Mouse (Mus musculus) G1E (cell line): Measurements from ENCODE around the gene Vps13d. TPM values are rescaled to one million over a fixed set of nuclear protein-coding genes. Genes with fewer than 3 reads are reported as not detected.

Experiments used
- ATAC-seq: 2 replicates; pipeline ENCODE4 v1.8.0; 2016; ENCODE audit warnings: mild to moderate bottlenecking; ENCODE audit not compliant: insufficient number of reproducible peaks, poor library complexity, low FRiP score, severe bottlenecking; ENCODE audit errors: extremely low read depth
- DNase-seq: peaks from one replicate; pipeline ENCODE4 v3.0.0; 2012; ENCODE audit warnings: low spot score
- H3K27me3 ChIP-seq: 2 replicates; pipeline ENCODE4 v1.6.1; 2012; ENCODE audit warnings: mild to moderate bottlenecking, low read length, inconsistent platforms; ENCODE audit not compliant: insufficient read depth
- H3K36me3 ChIP-seq: replicated peaks from 2 replicates; pipeline ENCODE3; 2012; ENCODE audit warnings: mild to moderate bottlenecking, inconsistent platforms
- H3K4me1 ChIP-seq: 2 replicates; pipeline ENCODE4 v1.6.1; 2012; ENCODE audit warnings: low read depth, low read length, inconsistent platforms, mixed read lengths; ENCODE audit not compliant: insufficient read depth
- H3K4me3 ChIP-seq: 2 replicates; pipeline ENCODE4 v1.5.1; 2012; ENCODE audit warnings: low read depth, mild to moderate bottlenecking, inconsistent platforms, low read length, moderate library complexity, mixed read lengths
- H3K9me3 ChIP-seq: replicated peaks from 2 replicates; pipeline ENCODE4 v1.6.1; 2012; ENCODE audit warnings: inconsistent platforms
- CTCF ChIP-seq: IDR thresholded peaks from 2 replicates; pipeline ENCODE4 v1.5.1; 2012; ENCODE audit warnings: low read depth, low read length, inconsistent platforms, mixed read lengths
- GATA1 ChIP-seq: IDR thresholded peaks from 2 replicates; pipeline ENCODE4 v1.6.1; 2012; ENCODE audit warnings: borderline replicate concordance, low read length, inconsistent platforms, mixed read lengths
- GATA2 ChIP-seq: IDR thresholded peaks from 2 replicates; pipeline ENCODE4 v1.6.1; 2012; ENCODE audit warnings: low read depth, low read length, inconsistent platforms, borderline replicate concordance
- POLR2AphosphoS5 ChIP-seq: IDR thresholded peaks from 2 replicates; pipeline ENCODE4 v1.6.1; 2012; ENCODE audit warnings: low read depth, low read length, inconsistent platforms; ENCODE audit not compliant: insufficient replicate concordance
- TAL1 ChIP-seq: conservative IDR thresholded peaks from 2 replicates; pipeline ENCODE4 v1.6.1; 2012; ENCODE audit warnings: low read depth, low read length, inconsistent platforms, mixed read lengths
- polyA plus RNA-seq: library from polyadenylated mRNA; stranded (reverse); fragments of >175 nt; gene quantifications from 2 replicates; pipeline ENCODE4 v1.2.3, GENCODE M21; 2012
- total RNA-seq, 2 experiments: library from RNA; stranded (forward) in 1 of 2; stranded (reverse) in 1 of 2; fragments of 200-1000 nt in 1 of 2; fragments of >200 nt in 1 of 2; fragmentation: Nextera tagmentation in 1 of 2; gene quantifications; 2 replicates each; pipeline ENCODE4 v1.2.3; 2014 to 2017

The Vps13d gene
- total and polyA plus RNA-seq, 3 experiments = 7.7 to 38.8 (median 34.7) TPM

DNA sequence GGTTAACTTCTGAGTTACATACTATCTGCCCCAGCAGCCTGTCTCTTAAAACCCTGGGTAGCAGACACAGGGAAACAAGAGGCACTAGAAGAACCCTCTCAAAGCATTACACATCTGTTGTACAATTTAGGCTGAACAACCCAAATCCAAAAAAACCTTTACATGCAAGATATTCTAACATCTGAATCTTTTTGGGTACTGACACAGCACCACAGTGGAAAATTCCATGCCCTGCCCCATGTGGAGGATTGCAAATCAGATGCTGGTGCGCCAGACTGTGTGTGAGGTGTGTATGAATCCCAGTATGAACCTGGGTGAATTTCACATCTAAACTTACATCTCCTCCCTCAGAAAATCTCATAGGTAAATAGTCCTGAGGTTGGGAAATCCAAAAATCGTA lies 174.4 kb downstream of the Vps13d start:
- no peak for TF ChIP-seq GATA1
- TF ChIP-seq TAL1 = no peak
- DNase-seq (no peak), ATAC-seq (no peak)
- H3K4me3 ChIP-seq = no peak overlapping the region
- peaks cover 16% of the 10 kb centered on the region for H3K4me1 ChIP-seq
- H3K27me3 ChIP-seq = no peaks in the 10 kb centered on the region
- peaks cover 61% of the 10 kb centered on the region for H3K36me3 ChIP-seq
- no peaks in the 10 kb centered on the region for H3K9me3 ChIP-seq

DNA sequence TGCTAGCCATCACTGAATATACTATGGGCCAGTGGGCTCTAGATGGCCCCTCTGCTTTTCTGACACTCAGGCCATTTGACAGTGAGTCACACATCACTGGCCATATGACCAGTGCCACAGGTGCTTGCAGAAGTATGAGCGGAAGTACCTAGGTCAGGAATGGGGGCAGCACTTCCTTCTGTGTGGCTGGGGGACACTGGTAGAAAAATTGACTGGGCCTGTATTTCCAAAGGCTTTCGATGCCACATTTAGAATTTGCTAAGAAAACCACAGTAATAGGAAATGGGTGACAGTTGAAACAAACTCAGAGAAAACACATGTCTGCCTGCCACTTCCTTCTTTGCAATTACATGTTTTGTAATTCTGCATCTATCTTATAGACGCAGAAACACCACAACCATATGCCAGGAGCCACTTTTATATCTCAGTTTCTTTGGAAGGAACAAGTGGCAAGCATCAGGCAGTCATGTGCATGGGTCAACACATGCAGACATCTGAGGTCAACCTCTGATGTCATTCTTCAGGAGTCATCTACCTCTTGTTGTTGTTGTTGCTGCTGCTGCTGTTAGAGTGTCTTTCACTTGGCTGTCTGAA lies 175.6 kb downstream of the Vps13d start:
- no peaks in the 10 kb centered on the region for H3K27me3 ChIP-seq
- H3K36me3 ChIP-seq = peaks cover 67% of the 10 kb centered on the region
- peaks cover 10% of the 10 kb centered on the region for H3K4me1 ChIP-seq
- no peaks in the 10 kb centered on the region for H3K9me3 ChIP-seq
- ATAC-seq = peak; percentile 35; the same call in 1 of the 2 replicates
- DNase-seq = no peak
- TF ChIP-seq TAL1 (no peak), POLR2AphosphoS5 (no peak), CTCF (no peak), GATA2 (no peak), GATA1 (no peak)
- no peak overlapping the region for H3K4me3 ChIP-seq

DNA sequence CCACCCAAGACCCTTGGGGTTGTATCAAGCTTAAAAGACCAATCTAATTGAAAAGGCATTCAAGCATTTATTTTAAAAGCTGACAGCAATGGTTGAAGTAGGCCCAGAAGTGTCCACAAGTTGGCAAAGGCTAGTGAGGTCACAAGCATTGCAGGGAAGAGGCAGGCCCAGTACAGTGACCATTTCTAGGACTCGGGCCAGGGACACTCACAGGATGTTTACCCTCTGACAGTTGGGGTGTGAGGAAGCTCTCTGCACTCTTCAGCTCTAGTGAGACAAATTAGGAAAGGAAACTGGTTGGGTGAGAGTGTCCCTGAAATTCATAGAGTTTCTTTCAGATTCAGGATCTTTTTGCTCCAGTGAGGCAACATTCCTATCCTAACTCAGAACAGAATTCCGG lies 177.1 kb downstream of the Vps13d start:
- no peak for DNase-seq
- H3K27me3 ChIP-seq = no peaks in the 10 kb centered on the region

DNA sequence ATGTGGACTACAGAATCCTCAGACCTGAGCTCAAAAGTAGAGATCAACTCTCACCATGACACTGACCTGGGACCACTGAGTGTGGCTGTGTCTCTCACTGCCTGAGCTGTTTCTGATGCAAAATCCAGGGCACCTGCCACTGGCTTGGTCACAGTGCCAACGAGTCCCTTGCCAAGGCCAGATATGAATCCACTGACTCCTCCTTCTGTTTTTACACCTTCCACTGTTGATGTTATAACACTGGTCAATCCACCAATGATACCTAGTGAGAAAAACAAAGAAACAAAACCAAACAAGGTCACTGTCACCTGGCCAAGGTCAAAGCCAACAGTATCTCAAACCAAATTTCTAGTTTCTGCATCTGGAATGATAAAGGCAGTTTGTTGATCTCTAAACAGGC lies 178.1 kb downstream of the Vps13d start:
- DNase-seq (no peak), ATAC-seq (no peak)
- no peaks in the 10 kb centered on the region for H3K9me3 ChIP-seq
- peaks cover 69% of the 10 kb centered on the region for H3K36me3 ChIP-seq
- no peaks in the 10 kb centered on the region for H3K27me3 ChIP-seq
- peaks cover 10% of the 10 kb centered on the region for H3K4me1 ChIP-seq
- no peak overlapping the region for H3K4me3 ChIP-seq
- TF ChIP-seq POLR2AphosphoS5 = no peak
- TF ChIP-seq GATA1 = no peak
- no peak for TF ChIP-seq GATA2
- no peak for TF ChIP-seq TAL1
- no peak for TF ChIP-seq CTCF

More for the DNA sequence above, 177.1 kb downstream of the Vps13d start:
- no peak overlapping the region for H3K4me3 ChIP-seq
- ATAC-seq = no peak
- TF ChIP-seq CTCF = no peak
- no peak for TF ChIP-seq TAL1
- no peak for TF ChIP-seq GATA1
- TF ChIP-seq GATA2 = no peak
- no peak for TF ChIP-seq POLR2AphosphoS5
- peaks cover 71% of the 10 kb centered on the region for H3K36me3 ChIP-seq
- peaks cover 10% of the 10 kb centered on the region for H3K4me1 ChIP-seq
- no peaks in the 10 kb centered on the region for H3K9me3 ChIP-seq

DNA sequence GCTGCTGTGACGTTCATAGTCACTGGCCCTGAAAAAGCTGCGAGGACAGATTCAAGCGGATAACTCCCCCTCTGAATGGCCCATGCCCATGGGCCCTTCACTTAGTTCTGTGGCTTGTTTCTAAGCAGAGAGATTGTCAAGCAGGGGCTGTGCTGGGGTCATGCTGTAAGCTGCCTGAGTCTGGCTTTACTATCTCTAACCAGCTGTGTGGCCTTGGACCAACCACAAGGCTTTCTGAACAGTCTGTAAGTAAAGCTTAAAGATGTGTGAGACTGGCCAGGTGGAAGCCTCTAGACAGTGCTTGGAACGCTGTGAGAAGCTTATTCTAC lies 180.2 kb downstream of the Vps13d start:
- ATAC-seq = no peak
- Histone ChIP-seq H3K9me3 (no peaks in the 10 kb centered on the region), H3K36me3 (peaks cover 76% of the 10 kb centered on the region), H3K4me1 (peaks cover 7% of the 10 kb centered on the region), H3K27me3 (no peaks in the 10 kb centered on the region), H3K4me3 (no peak overlapping the region)
- TF ChIP-seq TAL1 = no peak
- no peak for TF ChIP-seq GATA2
- no peak for TF ChIP-seq POLR2AphosphoS5
- TF ChIP-seq CTCF = no peak
- TF ChIP-seq GATA1 = no peak
- no peak for DNase-seq

DNA sequence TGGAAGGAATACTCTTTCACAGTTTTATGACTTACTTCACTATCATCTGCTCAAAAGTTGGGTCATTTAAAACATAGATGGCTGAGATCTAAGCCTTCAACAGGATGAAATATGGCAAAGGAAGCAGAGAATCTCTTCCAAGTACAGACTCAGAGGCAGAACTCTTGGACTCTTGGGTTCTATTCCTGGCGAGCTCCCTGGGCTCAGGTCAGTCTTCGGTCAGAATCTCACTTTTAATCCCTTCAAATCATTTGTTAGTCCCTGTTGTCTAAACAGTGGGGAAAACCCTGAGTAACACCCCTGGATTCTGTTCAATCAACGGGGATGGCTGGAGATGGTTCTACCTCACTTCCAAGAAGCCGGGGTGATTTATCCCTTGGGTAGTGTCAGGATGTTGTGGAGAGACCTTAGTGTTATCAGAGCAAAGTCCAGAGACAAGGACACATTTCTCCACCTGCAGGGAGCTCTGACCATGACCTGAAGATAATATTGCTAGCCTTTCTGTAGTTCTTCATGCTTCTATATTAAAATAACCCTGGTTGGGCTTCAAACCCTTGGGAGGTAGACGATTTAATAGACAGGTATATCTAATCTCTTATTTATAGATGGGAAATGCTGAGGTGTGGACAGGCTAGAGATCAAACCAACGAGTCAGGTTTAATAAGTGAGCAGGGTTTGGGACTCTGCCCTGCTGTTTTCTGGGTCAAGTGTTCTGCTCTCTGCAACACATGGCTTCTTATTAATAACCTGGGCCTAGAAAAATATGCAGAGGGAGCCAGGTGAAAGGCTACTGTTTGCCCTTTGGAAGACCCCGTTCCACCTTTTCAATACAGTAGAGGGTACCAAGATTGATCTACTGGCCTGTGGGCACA lies 180.8 kb downstream of the Vps13d start:
- TF ChIP-seq GATA1 = no peak
- no peak for TF ChIP-seq TAL1
- no peak for TF ChIP-seq GATA2
- TF ChIP-seq POLR2AphosphoS5 = no peak
- Histone ChIP-seq H3K9me3 (no peaks in the 10 kb centered on the region), H3K36me3 (peaks cover 75% of the 10 kb centered on the region), H3K27me3 (no peaks in the 10 kb centered on the region), H3K4me1 (peaks cover 1% of the 10 kb centered on the region; the same call in 1 of the 2 replicates), H3K4me3 (no peak overlapping the region)
- ATAC-seq (no peak), DNase-seq (no peak)
